Mouse (Mus musculus): Measurements from ENCODE around the gene Mrpl55. TPM values are rescaled to one million over a fixed set of nuclear protein-coding genes. Genes with fewer than 3 reads are reported as not detected.
"Not testable (repeated sequence)": the region's sequence is repeated elsewhere in the genome, so short reads cannot be mapped to it uniquely, and the experiment has no call there.

Mrpl55 gene
- total and polyA plus RNA-seq, 2 experiments from 2014 or later: 90.6 to 123 TPM

GRCm38 (mm10) chr11:59209580-59209979, 7.3 kb downstream of the Mrpl55 start:
- H3K27ac ChIP-seq: peak overlapping the region; percentile 95; the same call in 1 of the 2 replicates
- DNase-seq (ENCODE audit: low spot score): peak; percentile 8
- no peaks in the 10 kb centered on the region for H3K27me3 ChIP-seq (ENCODE audit: insufficient read depth, low read length)
- no peak overlapping the region for H3K4me3 ChIP-seq (ENCODE audit: low read length)
- peak overlapping the region; percentile 89 for H3K4me2 ChIP-seq (ENCODE audit: low read depth, low read length)
- H3K4me1 ChIP-seq (ENCODE audit: insufficient read depth, low read length): 0 out of 2 replicates have a peak, but pooled peaks cover 3% of the 10 kb centered on the region
- TF ChIP-seq CTCF (IDR thresholded peaks at IDR 0.05; ENCODE audit: low read depth): no peak
- WGBS: 44% methylated on average over 5 of the region's 5 CpGs
- H3K36me3 ChIP-seq (ENCODE audit: insufficient read depth, low read length): peaks cover 34% of the 10 kb centered on the region
- H3K9ac ChIP-seq (replicated peaks; ENCODE audit: low read length): no peak overlapping the region
- no peaks in the 10 kb centered on the region for H3K9me3 ChIP-seq (ENCODE audit: low read length)
- no peak for ATAC-seq

DNA sequence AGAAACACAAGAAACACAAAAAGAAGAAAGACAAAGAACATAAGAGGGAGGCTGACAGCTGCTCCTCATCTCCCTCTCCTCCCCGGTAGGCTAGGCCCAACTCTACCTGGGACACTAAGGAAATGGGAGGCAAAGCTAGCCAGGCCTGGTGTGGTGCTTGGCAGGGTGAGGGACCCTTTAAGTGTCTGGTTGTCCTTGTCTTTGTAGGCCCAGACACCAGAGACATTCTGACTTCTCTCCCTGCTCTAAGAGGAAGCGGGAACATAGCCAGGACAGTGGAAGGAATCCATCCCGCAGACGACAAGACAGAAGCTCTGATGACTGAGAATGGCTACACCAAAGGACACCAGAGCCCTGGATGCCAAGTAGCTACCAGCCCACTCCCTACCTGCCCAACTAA, 7.7 kb downstream of the Mrpl55 start:
- no peak for TF ChIP-seq CTCF (IDR thresholded peaks at IDR 0.05; ENCODE audit: low read depth)
- Histone ChIP-seq H3K9ac (replicated peaks; ENCODE audit: low read length) (no peak overlapping the region), H3K4me2 (ENCODE audit: low read depth, low read length) (no peak overlapping the region), H3K36me3 (ENCODE audit: insufficient read depth, low read length) (peaks cover 34% of the 10 kb centered on the region), H3K27ac (no peak overlapping the region), H3K4me3 (ENCODE audit: low read length) (no peak overlapping the region), H3K9me3 (ENCODE audit: low read length) (no peaks in the 10 kb centered on the region), H3K4me1 (ENCODE audit: insufficient read depth, low read length) (0 out of 2 replicates have a peak, but pooled peaks cover 3% of the 10 kb centered on the region), H3K27me3 (ENCODE audit: insufficient read depth, low read length) (no peaks in the 10 kb centered on the region)
- DNase-seq (ENCODE audit: low spot score) (no peak), ATAC-seq (no peak)
- 72% methylated on average over 4 of the region's 4 CpGs for WGBS

DNA sequence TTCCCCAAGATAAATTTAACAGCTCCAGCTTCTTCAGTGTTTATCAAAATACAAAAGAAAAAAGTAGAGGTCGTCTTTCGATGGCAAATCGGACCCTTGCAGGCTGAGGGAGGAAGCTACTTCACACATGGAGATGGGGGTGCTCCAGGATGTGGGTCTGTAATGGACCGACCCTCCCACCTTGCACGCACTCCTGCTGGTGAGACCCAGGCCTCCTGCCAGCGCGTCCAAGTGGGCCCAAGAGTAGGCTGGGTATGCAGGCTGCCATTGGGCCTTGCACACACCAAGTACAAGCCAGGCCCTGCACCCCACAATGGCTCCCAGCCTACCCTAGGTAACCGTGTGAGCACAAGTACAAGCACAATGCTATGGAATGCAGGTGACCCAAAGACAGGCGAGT, 9.3 kb downstream of the Mrpl55 start:
- 88% methylated on average over 9 of the region's 9 CpGs for WGBS
- peaks cover 19% of the 10 kb centered on the region for H3K36me3 ChIP-seq (ENCODE audit: insufficient read depth, low read length)

GRCm38 (mm10) chr11:59212320-59212719, 10.0 kb downstream of the Mrpl55 start:
- not testable (repeated sequence) for H3K4me2 ChIP-seq (ENCODE audit: low read depth, low read length); H3K9ac ChIP-seq (replicated peaks; ENCODE audit: low read length); ATAC-seq; H3K27ac ChIP-seq; H3K27me3 ChIP-seq (ENCODE audit: insufficient read depth, low read length); H3K4me3 ChIP-seq (ENCODE audit: low read length); DNase-seq (ENCODE audit: low spot score); H3K4me1 ChIP-seq (ENCODE audit: insufficient read depth, low read length); H3K9me3 ChIP-seq (ENCODE audit: low read length)
- 85% methylated on average over 12 of the region's 12 CpGs for WGBS
- H3K36me3 ChIP-seq (ENCODE audit: insufficient read depth, low read length): peaks cover 19% of the 10 kb centered on the region

More for the DNA sequence above, 9.3 kb downstream of the Mrpl55 start:
- ATAC-seq; H3K9me3 ChIP-seq (ENCODE audit: low read length); H3K27me3 ChIP-seq (ENCODE audit: insufficient read depth, low read length); H3K4me1 ChIP-seq (ENCODE audit: insufficient read depth, low read length); H3K27ac ChIP-seq; H3K9ac ChIP-seq (replicated peaks; ENCODE audit: low read length); H3K4me3 ChIP-seq (ENCODE audit: low read length); H3K4me2 ChIP-seq (ENCODE audit: low read depth, low read length); DNase-seq (ENCODE audit: low spot score): not testable (repeated sequence)

DNA sequence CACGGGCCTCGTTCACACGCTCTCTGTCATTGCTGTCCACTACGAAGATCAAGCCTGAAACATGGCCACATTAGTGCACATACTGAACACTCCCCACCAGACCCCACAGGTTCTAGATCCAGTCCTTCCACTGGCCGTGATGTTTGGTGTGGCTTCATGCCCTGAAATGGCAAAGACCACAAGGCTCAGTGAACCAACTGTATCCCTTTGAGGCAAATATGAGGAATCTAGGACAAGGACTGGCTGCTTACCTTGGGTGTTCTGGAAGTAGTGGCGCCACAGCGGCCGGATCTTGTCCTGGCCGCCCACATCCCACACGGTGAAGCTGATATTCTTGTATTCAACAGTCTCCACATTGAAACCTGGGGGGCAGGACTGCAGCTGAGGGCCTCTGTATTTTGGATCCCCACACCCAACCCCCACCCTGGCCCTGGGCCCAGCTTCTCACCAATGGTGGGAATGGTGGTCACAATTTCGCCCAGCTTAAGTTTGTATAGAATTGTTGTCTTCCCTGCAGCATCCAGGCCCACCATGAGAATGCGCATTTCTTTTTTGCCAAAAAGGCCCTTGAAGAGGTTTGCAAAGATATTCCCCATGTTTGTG, 10.7 kb downstream of the Mrpl55 start:
- no peak for DNase-seq (ENCODE audit: low spot score)
- Histone ChIP-seq H3K4me2 (ENCODE audit: low read depth, low read length) (no peak overlapping the region), H3K27me3 (ENCODE audit: insufficient read depth, low read length) (no peaks in the 10 kb centered on the region), H3K9ac (replicated peaks; ENCODE audit: low read length) (no peak overlapping the region), H3K4me1 (ENCODE audit: insufficient read depth, low read length) (0 out of 2 replicates have a peak, but pooled peaks cover 3% of the 10 kb centered on the region), H3K4me3 (ENCODE audit: low read length) (no peak overlapping the region), H3K9me3 (ENCODE audit: low read length) (no peaks in the 10 kb centered on the region), H3K36me3 (ENCODE audit: insufficient read depth, low read length) (peaks cover 19% of the 10 kb centered on the region), H3K27ac (no peak overlapping the region)
- 91% methylated on average over 12 of the region's 12 CpGs for WGBS
- TF ChIP-seq CTCF (IDR thresholded peaks at IDR 0.05; ENCODE audit: low read depth): no peak
- no peak for ATAC-seq

- DNase-seq (ENCODE audit: low spot score) (no peak), ATAC-seq (no peak)
- H3K27me3 ChIP-seq (ENCODE audit: insufficient read depth, low read length): no peaks in the 10 kb centered on the region
- no peak for TF ChIP-seq CTCF (IDR thresholded peaks at IDR 0.05; ENCODE audit: low read depth)
- no peak overlapping the region for H3K4me3 ChIP-seq (ENCODE audit: low read length)
- 89% methylated on average over 3 of the region's 3 CpGs for WGBS
- no peak overlapping the region for H3K9ac ChIP-seq (replicated peaks; ENCODE audit: low read length)
- no peak overlapping the region for H3K4me2 ChIP-seq (ENCODE audit: low read depth, low read length)
- H3K4me1 ChIP-seq (ENCODE audit: insufficient read depth, low read length): no peaks in the 10 kb centered on the region
- no peaks in the 10 kb centered on the region for H3K36me3 ChIP-seq (ENCODE audit: insufficient read depth, low read length)
- H3K27ac ChIP-seq: no peak overlapping the region
- H3K9me3 ChIP-seq (ENCODE audit: low read length): no peaks in the 10 kb centered on the region
These were observed 14.7 kb downstream of the Mrpl55 start for GRCm38 (mm10) chr11:59216955-59217354.

DNA sequence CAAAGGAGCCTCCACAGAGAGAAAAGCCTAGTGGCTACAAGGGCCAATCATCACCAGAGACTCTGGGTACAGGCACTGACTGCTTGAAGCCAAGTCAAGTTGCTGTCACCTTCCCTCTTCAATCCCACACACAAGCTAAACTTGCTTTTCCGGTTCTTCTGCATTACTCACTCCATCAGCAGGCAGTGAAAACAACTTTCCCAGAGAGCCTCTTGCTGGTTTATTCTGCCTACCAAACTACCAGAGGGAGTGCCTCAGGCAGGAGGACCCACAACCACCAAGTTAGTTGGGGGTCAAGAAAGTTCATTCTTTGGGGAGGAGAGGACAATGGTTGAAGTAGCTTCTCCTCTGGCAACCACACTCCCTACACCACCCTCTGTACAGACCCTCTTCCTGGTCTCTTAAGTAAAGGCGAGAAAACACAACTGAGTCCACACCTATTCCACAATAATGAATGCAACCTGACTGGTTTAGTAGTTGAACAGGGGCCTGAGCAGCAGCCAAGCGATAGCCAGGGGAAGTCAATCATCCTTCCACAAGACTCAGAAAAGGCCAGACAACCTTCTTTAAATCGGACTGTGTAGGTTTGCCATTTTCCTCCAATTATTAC, 16.2 kb downstream of the Mrpl55 start:
- Histone ChIP-seq H3K36me3 (ENCODE audit: insufficient read depth, low read length) (no peaks in the 10 kb centered on the region), H3K9ac (replicated peaks; ENCODE audit: low read length) (no peak overlapping the region), H3K4me1 (ENCODE audit: insufficient read depth, low read length) (no peaks in the 10 kb centered on the region), H3K9me3 (ENCODE audit: low read length) (no peaks in the 10 kb centered on the region), H3K4me2 (ENCODE audit: low read depth, low read length) (no peak overlapping the region), H3K27ac (no peak overlapping the region), H3K4me3 (ENCODE audit: low read length) (no peak overlapping the region), H3K27me3 (ENCODE audit: insufficient read depth, low read length) (no peaks in the 10 kb centered on the region)
- ATAC-seq (no peak), DNase-seq (ENCODE audit: low spot score) (no peak)
- WGBS: 90% methylated on average over 4 of the region's 4 CpGs
- no peak for TF ChIP-seq CTCF (IDR thresholded peaks at IDR 0.05; ENCODE audit: low read depth)
